Mouse (Mus musculus) neural tube, embryonic 12.5 days (tissue): ENCODE measurements around the gene Nfil3. TPM values are rescaled to one million over a fixed set of nuclear protein-coding genes. Genes with fewer than 3 reads are reported as not detected.
A peak's percentile ranks its signal among the peaks of the same experiment; 100 is the strongest.

Experiments used
- ATAC-seq: fragments of 200-750 bp; cut with Nextera tagmentation; 2 replicates; pipeline ENCODE4 v1.8.0; 2017; ENCODE audit warnings: low read depth, mild to moderate bottlenecking, moderate TSS enrichment, moderate library complexity; ENCODE audit not compliant: low FRiP score
- H3K27ac ChIP-seq: fragments of 300-500 bp; sonication (generic); 2 replicates; pipeline ENCODE4 v1.5.1; 2016
- H3K27me3 ChIP-seq: fragments of 300-500 bp; sonication (generic); replicated peaks from 2 replicates; pipeline ENCODE4 v1.6.1; 2016; ENCODE audit warnings: mild to moderate bottlenecking
- H3K36me3 ChIP-seq: fragments of 300-500 bp; sonication (generic); 2 replicates; pipeline ENCODE4 v1.6.1; 2016; ENCODE audit warnings: mild to moderate bottlenecking
- H3K4me1 ChIP-seq: fragments of 300-500 bp; sonication (generic); 2 replicates; pipeline ENCODE4 v1.6.1; 2016
- H3K4me2 ChIP-seq: fragments of 300-500 bp; sonication (generic); replicated peaks from 2 replicates; pipeline ENCODE4 v1.6.1; 2016; ENCODE audit warnings: mild to moderate bottlenecking
- H3K4me3 ChIP-seq: fragments of 300-500 bp; sonication (generic); 2 replicates; pipeline ENCODE4 v1.5.1; 2016
- H3K9ac ChIP-seq: fragments of 300-500 bp; sonication (generic); 2 replicates; pipeline ENCODE4 v1.6.1; 2016; ENCODE audit warnings: mild to moderate bottlenecking
- H3K9me3 ChIP-seq: fragments of 300-500 bp; sonication (generic); 2 replicates; pipeline ENCODE4 v1.6.1; 2016; ENCODE audit warnings: mild to moderate bottlenecking
- WGBS: fragments of 180-500 bp; shearing (Covaris S2); methylation state at CpG from one replicate; pipeline ENCODE4 v1.1.7; 2016; 5-methylcytosine and 5-hydroxymethylcytosine counted together
- polyA plus RNA-seq: library from polyadenylated mRNA; unstranded; fragments of >200 nt; fragmentation: Nextera tagmentation; extraction: Ambion mirVana; gene quantifications from 2 replicates; pipeline ENCODE4 v1.2.1, GENCODE M21; 2016

The Nfil3 gene
- polyA plus RNA-seq, 1 experiment from 2014 or later = 44.2 TPM

GRCm38 (mm10) chr13:52998541-52998940, 17.7 kb upstream of the Nfil3 start:
- no peaks in the 10 kb centered on the region for H3K27me3 ChIP-seq
- H3K9me3 ChIP-seq = no peaks in the 10 kb centered on the region
- no peak overlapping the region for H3K4me2 ChIP-seq
- H3K4me1 ChIP-seq = no peaks in the 10 kb centered on the region
- H3K36me3 ChIP-seq = no peaks in the 10 kb centered on the region
- no peak overlapping the region for H3K4me3 ChIP-seq
- 92% methylated on average over 10 of the region's 10 CpGs for WGBS
- no peak for ATAC-seq
- no peak overlapping the region for H3K9ac ChIP-seq
- H3K27ac ChIP-seq = no peak overlapping the region

- 78% methylated on average over 2 of the region's 2 CpGs for WGBS
- Histone ChIP-seq H3K9me3 (no peaks in the 10 kb centered on the region), H3K36me3 (no peaks in the 10 kb centered on the region), H3K9ac (no peak overlapping the region), H3K27me3 (no peaks in the 10 kb centered on the region), H3K4me3 (no peak overlapping the region), H3K4me1 (no peaks in the 10 kb centered on the region), H3K27ac (no peak overlapping the region), H3K4me2 (no peak overlapping the region)
- no peak for ATAC-seq
These were observed 16.9 kb upstream of the Nfil3 start for GRCm38 (mm10) chr13:52997806-52998205.

GRCm38 (mm10) chr13:52996201-52996600, 15.3 kb upstream of the Nfil3 start:
- H3K27ac ChIP-seq = no peak overlapping the region
- no peaks in the 10 kb centered on the region for H3K27me3 ChIP-seq
- no peak overlapping the region for H3K4me2 ChIP-seq
- H3K9me3 ChIP-seq = no peaks in the 10 kb centered on the region
- no peak for ATAC-seq
- no peak overlapping the region for H3K9ac ChIP-seq
- WGBS = 77% methylated on average over 8 of the region's 8 CpGs
- H3K4me3 ChIP-seq = no peak overlapping the region
- H3K36me3 ChIP-seq = no peaks in the 10 kb centered on the region
- no peaks in the 10 kb centered on the region for H3K4me1 ChIP-seq

- Histone ChIP-seq H3K9ac (no peak overlapping the region), H3K9me3 (no peaks in the 10 kb centered on the region), H3K27me3 (no peaks in the 10 kb centered on the region), H3K4me3 (no peak overlapping the region), H3K4me1 (no peaks in the 10 kb centered on the region), H3K27ac (no peak overlapping the region), H3K4me2 (no peak overlapping the region), H3K36me3 (no peaks in the 10 kb centered on the region)
- no peak for ATAC-seq
- 83% methylated on average over 10 of the region's 10 CpGs for WGBS
These were observed 13.5 kb upstream of the Nfil3 start for GRCm38 (mm10) chr13:52994197-52994881.

GRCm38 (mm10) chr13:52990139-52990538, 9.3 kb upstream of the Nfil3 start:
- H3K4me2 ChIP-seq = no peak overlapping the region
- H3K4me3 ChIP-seq = no peak overlapping the region
- H3K27me3 ChIP-seq = no peaks in the 10 kb centered on the region
- H3K9ac ChIP-seq = no peak overlapping the region
- no peaks in the 10 kb centered on the region for H3K36me3 ChIP-seq
- no peaks in the 10 kb centered on the region for H3K9me3 ChIP-seq
- 62% methylated on average over 9 of the region's 9 CpGs for WGBS
- H3K27ac ChIP-seq = no peak overlapping the region
- no peak for ATAC-seq
- H3K4me1 ChIP-seq = no peaks in the 10 kb centered on the region

GRCm38 (mm10) chr13:52989005-52989404, 8.1 kb upstream of the Nfil3 start:
- no peak overlapping the region for H3K27ac ChIP-seq
- H3K4me1 ChIP-seq = no peaks in the 10 kb centered on the region
- H3K9me3 ChIP-seq = no peaks in the 10 kb centered on the region
- H3K9ac ChIP-seq = no peak overlapping the region
- WGBS = 89% methylated on average over 16 of the region's 16 CpGs
- H3K36me3 ChIP-seq = no peaks in the 10 kb centered on the region
- H3K4me2 ChIP-seq = no peak overlapping the region
- no peak for ATAC-seq
- H3K4me3 ChIP-seq = no peak overlapping the region
- H3K27me3 ChIP-seq = no peaks in the 10 kb centered on the region

- Histone ChIP-seq H3K4me1 (no peaks in the 10 kb centered on the region), H3K9me3 (no peaks in the 10 kb centered on the region), H3K27me3 (no peaks in the 10 kb centered on the region), H3K36me3 (no peaks in the 10 kb centered on the region), H3K4me3 (no peak overlapping the region), H3K9ac (no peak overlapping the region), H3K27ac (no peak overlapping the region), H3K4me2 (no peak overlapping the region)
- no peak for ATAC-seq
- 69% methylated on average over 1 of the region's 1 CpGs for WGBS
These were observed 7.0 kb upstream of the Nfil3 start for GRCm38 (mm10) chr13:52987880-52988279.

- Histone ChIP-seq H3K4me1 (no peaks in the 10 kb centered on the region), H3K27me3 (no peaks in the 10 kb centered on the region), H3K27ac (no peak overlapping the region), H3K9ac (no peak overlapping the region), H3K4me2 (no peak overlapping the region), H3K36me3 (no peaks in the 10 kb centered on the region), H3K4me3 (no peak overlapping the region), H3K9me3 (no peaks in the 10 kb centered on the region)
- WGBS = 75% methylated on average over 10 of the region's 10 CpGs
- no peak for ATAC-seq
These were observed 5.4 kb upstream of the Nfil3 start for GRCm38 (mm10) chr13:52986215-52986780.

- Histone ChIP-seq H3K36me3 (no peaks in the 10 kb centered on the region), H3K4me3 (no peak overlapping the region), H3K4me2 (no peak overlapping the region), H3K9me3 (no peaks in the 10 kb centered on the region), H3K27me3 (no peaks in the 10 kb centered on the region), H3K27ac (no peak overlapping the region), H3K9ac (no peak overlapping the region), H3K4me1 (no peaks in the 10 kb centered on the region)
- no peak for ATAC-seq
- 88% methylated on average over 12 of the region's 12 CpGs for WGBS
These were observed 4.8 kb upstream of the Nfil3 start for GRCm38 (mm10) chr13:52985508-52986214.

- Histone ChIP-seq H3K9me3 (no peaks in the 10 kb centered on the region), H3K4me2 (peak overlapping the region; percentile 95), H3K36me3 (no peaks in the 10 kb centered on the region), H3K4me3 (no peak overlapping the region), H3K4me1 (peaks cover 9% of the 10 kb centered on the region; the same call in 1 of the 2 replicates), H3K9ac (no peak overlapping the region), H3K27ac (no peak overlapping the region), H3K27me3 (no peaks in the 10 kb centered on the region)
- no peak for ATAC-seq
- under 1% methylated on average over 12 of the region's 12 CpGs for WGBS
These were observed 1.8 kb upstream of the Nfil3 start for GRCm38 (mm10) chr13:52982703-52983102.

GRCm38 (mm10) chr13:52981441-52982281, 788 bp upstream of the Nfil3 start:
- Histone ChIP-seq H3K27ac (no peak overlapping the region), H3K9ac (peak overlapping the region; percentile 54)
- ATAC-seq = no peak; the same call in 1 of the 2 replicates

More at GRCm38 (mm10) chr13:52981441-52982281, 788 bp upstream of the Nfil3 start:
- peak overlapping the region; percentile 85 for H3K4me3 ChIP-seq
- peak overlapping the region; percentile 95 for H3K4me2 ChIP-seq
- H3K4me1 ChIP-seq = peaks cover 19% of the 10 kb centered on the region
- WGBS = 2% methylated on average over 51 of the region's 51 CpGs
- no peaks in the 10 kb centered on the region for H3K36me3 ChIP-seq
- no peaks in the 10 kb centered on the region for H3K9me3 ChIP-seq
- H3K27me3 ChIP-seq = no peaks in the 10 kb centered on the region
